Mouse (Mus musculus) kidney, postnatal 0 days (tissue): ENCODE measurements around the gene Klf3. TPM values are rescaled to one million over a fixed set of nuclear protein-coding genes. Genes with fewer than 3 reads are reported as not detected.
A peak's percentile ranks its signal among the peaks of the same experiment; 100 is the strongest.

Experiments used
- ATAC-seq: fragments of 200-750 bp; cut with Nextera tagmentation; replicated peaks from 2 replicates; pipeline ENCODE4 v1.8.0; 2017; ENCODE audit warnings: low read depth, moderate number of reproducible peaks, moderate TSS enrichment, moderate library complexity; ENCODE audit not compliant: low FRiP score
- DNase-seq: peaks from one replicate; pipeline ENCODE4 v3.0.0-alpha.2; 2016; ENCODE audit warnings: low spot score
- H3K27ac ChIP-seq: fragments of 300-500 bp; sonication (generic); 2 replicates; pipeline ENCODE4 v1.5.1; 2014; ENCODE audit warnings: mild to moderate bottlenecking
- H3K27me3 ChIP-seq: fragments of 300-500 bp; sonication (generic); 2 replicates; pipeline ENCODE4 v1.6.1; 2014; ENCODE audit warnings: low read length, mixed read lengths; ENCODE audit not compliant: insufficient read depth
- H3K36me3 ChIP-seq: fragments of 300-500 bp; sonication (generic); 2 replicates; pipeline ENCODE4 v1.6.1; 2014; ENCODE audit warnings: low read length, mixed read lengths; ENCODE audit not compliant: insufficient read depth
- H3K4me1 ChIP-seq: fragments of 300-500 bp; sonication (generic); replicated peaks from 2 replicates; pipeline ENCODE4 v1.6.1; 2014; ENCODE audit warnings: antibody characterized with exemption, low read length, mixed read lengths; ENCODE audit not compliant: insufficient read depth
- H3K4me2 ChIP-seq: fragments of 300-500 bp; sonication (generic); 2 replicates; pipeline ENCODE4 v1.6.1; 2014; ENCODE audit warnings: mild to moderate bottlenecking, low read length, moderate library complexity, mixed read lengths
- H3K4me3 ChIP-seq: fragments of 300-500 bp; sonication (generic); replicated peaks from 2 replicates; pipeline ENCODE4 v1.5.1; 2014; ENCODE audit warnings: low read depth, low read length
- H3K9ac ChIP-seq: fragments of 300-500 bp; sonication (generic); 2 replicates; pipeline ENCODE4 v1.6.1; 2014; ENCODE audit warnings: low read depth, low read length
- H3K9me3 ChIP-seq: fragments of 300-500 bp; sonication (generic); replicated peaks from 2 replicates; pipeline ENCODE4 v1.6.1; 2016; ENCODE audit warnings: low read length, inconsistent platforms, mixed read lengths
- CTCF ChIP-seq: IDR thresholded peaks from 2 replicates; pipeline ENCODE4 v1.5.1; 2016; ENCODE audit warnings: antibody characterized with exemption, low read depth, mild to moderate bottlenecking, moderate library complexity
- WGBS: fragments of 180-500 bp; shearing (Covaris S2); extraction: QIAGEN DNeasy Blood & Tissue Kit; methylation state at CpG from one replicate; pipeline ENCODE4 v1.1.7; 2014; 5-methylcytosine and 5-hydroxymethylcytosine counted together
- polyA plus RNA-seq: library from polyadenylated mRNA; unstranded; fragments of >200 nt; fragmentation: Nextera tagmentation; extraction: Ambion mirVana; gene quantifications from 2 replicates; pipeline ENCODE4 v1.2.1, GENCODE M21; 2015

The Klf3 gene
- polyA plus RNA-seq, 1 experiment from 2014 or later, result 65.6 TPM

DNA sequence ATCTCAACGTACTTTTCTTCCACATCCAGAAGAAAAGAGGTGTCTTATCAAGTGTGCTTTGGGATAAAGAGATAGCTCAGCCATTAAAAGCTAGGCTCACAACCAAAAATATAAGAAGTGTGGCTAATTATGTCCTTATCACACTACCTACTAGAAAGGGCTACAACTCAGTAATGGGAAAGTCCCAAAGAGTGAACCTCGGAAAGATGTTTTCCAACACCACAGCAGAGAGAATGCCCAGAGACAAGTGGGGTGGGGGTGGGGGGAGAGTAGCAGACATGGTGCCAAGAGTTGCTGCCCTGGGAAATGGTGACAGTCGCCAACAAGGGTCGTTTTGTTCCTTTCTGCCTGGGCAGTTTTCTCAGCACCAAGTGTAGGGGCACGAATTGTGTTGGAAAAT lies 25.0 kb upstream of the Klf3 start:
- WGBS, result 83% methylated on average over 5 of the region's 5 CpGs

DNA sequence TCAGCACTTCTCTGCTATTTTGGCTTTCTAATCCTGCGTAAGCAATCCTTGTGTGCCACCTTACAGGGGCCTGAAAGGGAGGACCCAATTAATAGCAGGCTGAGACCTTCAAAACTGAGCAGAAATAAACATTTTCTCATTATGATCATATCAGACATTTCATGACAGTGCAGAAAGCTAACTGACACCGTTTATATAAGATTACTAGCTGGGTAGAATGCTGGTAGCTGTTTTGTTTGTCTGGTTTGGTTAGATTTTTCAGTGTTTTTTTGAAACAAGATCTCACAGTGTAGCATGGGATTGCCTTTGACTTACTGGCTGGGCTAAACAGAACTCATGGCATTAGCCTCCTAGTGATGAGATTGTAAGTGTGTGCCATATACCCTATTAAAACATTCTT lies 23.9 kb upstream of the Klf3 start:
- Histone ChIP-seq H3K4me1 (no peaks in the 10 kb centered on the region), H3K4me3 (no peak overlapping the region)

More for the DNA sequence above, 25.0 kb upstream of the Klf3 start:
- H3K4me1 ChIP-seq, result no peaks in the 10 kb centered on the region
- H3K27ac ChIP-seq, result no peak overlapping the region
- DNase-seq (no peak), ATAC-seq (no peak)
- no peaks in the 10 kb centered on the region for H3K9me3 ChIP-seq
- H3K36me3 ChIP-seq, result no peaks in the 10 kb centered on the region
- H3K9ac ChIP-seq, result no peak overlapping the region
- no peak for TF ChIP-seq CTCF
- H3K4me3 ChIP-seq, result no peak overlapping the region
- no peaks in the 10 kb centered on the region for H3K27me3 ChIP-seq
- H3K4me2 ChIP-seq, result no peak overlapping the region

GRCm38 (mm10) chr5:64780778-64781177 lies 22.4 kb upstream of the Klf3 start:
- no peak overlapping the region for H3K27ac ChIP-seq
- DNase-seq (peak; percentile 7), ATAC-seq (no peak)
- no peaks in the 10 kb centered on the region for H3K27me3 ChIP-seq
- H3K36me3 ChIP-seq, result no peaks in the 10 kb centered on the region
- no peak for TF ChIP-seq CTCF
- H3K9ac ChIP-seq, result no peak overlapping the region
- no peaks in the 10 kb centered on the region for H3K4me1 ChIP-seq
- 68% methylated on average over 7 of the region's 7 CpGs for WGBS
- no peak overlapping the region for H3K4me2 ChIP-seq
- no peak overlapping the region for H3K4me3 ChIP-seq
- no peaks in the 10 kb centered on the region for H3K9me3 ChIP-seq

More for the DNA sequence above, 23.9 kb upstream of the Klf3 start:
- no peak for DNase-seq
- TF ChIP-seq CTCF, result no peak
- Histone ChIP-seq H3K9ac (no peak overlapping the region), H3K27me3 (no peaks in the 10 kb centered on the region), H3K27ac (no peak overlapping the region), H3K4me2 (no peak overlapping the region), H3K36me3 (no peaks in the 10 kb centered on the region), H3K9me3 (no peaks in the 10 kb centered on the region)
- WGBS, result 83% methylated on average over 2 of the region's 2 CpGs
- no peak for ATAC-seq

DNA sequence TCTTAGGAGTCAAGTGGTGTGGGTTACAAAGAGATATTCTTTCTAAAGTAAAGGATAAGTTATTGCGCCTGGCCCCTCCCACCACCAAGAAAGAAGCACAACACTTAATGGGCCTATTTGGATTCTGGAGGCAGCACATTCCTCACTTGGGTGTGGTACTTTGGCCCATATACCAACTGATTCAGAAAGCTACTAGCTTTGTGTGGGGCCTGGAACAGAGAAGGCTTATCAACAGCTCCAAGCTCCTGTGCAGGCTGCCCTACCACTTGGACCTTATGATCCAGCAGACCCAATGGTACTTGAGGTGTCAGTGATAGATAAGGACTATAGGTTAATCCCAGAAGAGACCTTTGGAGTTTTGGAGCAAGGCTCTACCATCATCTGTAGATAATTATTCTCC lies 15.0 kb upstream of the Klf3 start:
- WGBS, result 100% methylated on average over 1 of the region's 1 CpGs
- no peak for ATAC-seq
- Histone ChIP-seq H3K4me3 (no peak overlapping the region), H3K9me3 (no peaks in the 10 kb centered on the region), H3K4me1 (no peaks in the 10 kb centered on the region), H3K9ac (no peak overlapping the region), H3K27ac (no peak overlapping the region), H3K4me2 (no peak overlapping the region), H3K36me3 (no peaks in the 10 kb centered on the region), H3K27me3 (no peaks in the 10 kb centered on the region)
- TF ChIP-seq CTCF, result no peak
- DNase-seq, result no peak

DNA sequence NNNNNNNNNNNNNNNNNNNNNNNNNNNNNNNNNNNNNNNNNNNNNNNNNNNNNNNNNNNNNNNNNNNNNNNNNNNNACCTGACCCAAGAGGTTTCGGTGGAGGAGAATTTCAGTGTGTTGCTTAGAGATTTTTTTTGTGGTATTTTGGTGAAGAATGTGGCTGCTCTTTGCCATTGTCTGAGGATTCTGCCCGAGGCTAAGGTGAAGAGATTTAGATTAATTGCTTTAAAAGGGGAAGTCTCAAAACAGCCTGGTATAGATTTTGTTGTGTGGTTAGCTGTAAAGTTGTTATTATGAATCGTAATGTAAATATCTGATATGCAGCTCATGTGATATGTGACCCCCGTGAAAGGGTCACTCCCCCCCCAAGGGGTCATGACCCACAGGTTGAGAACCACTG lies 5.0 kb upstream of the Klf3 start:
- H3K27ac ChIP-seq, result no peak overlapping the region
- H3K9ac ChIP-seq, result no peak overlapping the region
- no peaks in the 10 kb centered on the region for H3K36me3 ChIP-seq
- no peaks in the 10 kb centered on the region for H3K27me3 ChIP-seq
- no peaks in the 10 kb centered on the region for H3K4me1 ChIP-seq
- H3K4me2 ChIP-seq, result no peak overlapping the region
- no peak for DNase-seq
- WGBS, result 74% methylated on average over 4 of the region's 4 CpGs
- TF ChIP-seq CTCF, result no peak
- H3K9me3 ChIP-seq, result no peaks in the 10 kb centered on the region; the same call in 1 of the 2 replicates
- no peak for ATAC-seq
- no peak overlapping the region for H3K4me3 ChIP-seq

DNA sequence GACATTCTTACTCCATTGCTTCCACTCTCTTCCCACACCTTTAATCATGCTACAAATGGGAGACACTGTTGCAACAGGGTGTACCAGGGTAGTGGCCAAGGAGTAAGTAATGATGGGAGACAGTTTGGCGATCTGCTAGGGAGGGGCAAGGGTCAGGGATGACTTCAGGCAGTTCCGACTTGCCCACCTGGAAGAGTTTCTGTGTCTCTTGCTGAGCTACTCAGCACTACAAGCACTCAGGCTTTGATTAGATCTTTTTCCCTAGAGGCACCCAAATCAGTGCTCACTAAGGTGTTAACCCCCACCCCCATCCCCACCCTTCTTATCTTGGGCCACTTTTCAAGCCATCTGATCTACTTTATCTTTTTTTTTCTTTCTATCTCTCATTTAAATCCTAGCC lies 1.6 kb upstream of the Klf3 start:
- Histone ChIP-seq H3K9me3 (no peaks in the 10 kb centered on the region; the same call in 1 of the 2 replicates), H3K4me1 (peaks cover 4% of the 10 kb centered on the region; the same call in 1 of the 2 replicates), H3K4me2 (no peak overlapping the region), H3K9ac (no peak overlapping the region), H3K4me3 (no peak overlapping the region), H3K27me3 (no peaks in the 10 kb centered on the region), H3K36me3 (no peaks in the 10 kb centered on the region), H3K27ac (no peak overlapping the region)
- DNase-seq (no peak), ATAC-seq (no peak)
- no peak for TF ChIP-seq CTCF
- WGBS, result 80% methylated on average over 2 of the region's 2 CpGs

DNA sequence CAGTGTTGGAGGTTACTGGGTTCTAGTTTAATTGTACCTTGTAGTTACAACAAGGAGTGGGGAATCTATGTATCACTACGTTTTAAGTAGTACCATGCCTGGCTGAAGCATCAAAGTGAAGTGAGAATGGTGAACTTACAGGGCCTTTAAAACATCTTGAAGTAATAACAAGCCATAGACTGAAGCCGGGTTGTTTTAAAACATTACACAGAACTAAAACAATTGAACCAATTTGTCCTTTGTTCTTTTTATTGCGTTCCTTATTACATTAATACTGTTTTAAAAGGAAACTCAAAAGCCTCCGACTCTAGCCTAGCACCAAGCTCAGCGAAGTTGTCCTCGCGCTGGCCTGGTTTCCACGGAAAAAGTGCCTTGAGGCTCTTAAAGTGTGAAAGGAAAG lies 1.0 kb upstream of the Klf3 start:
- peak overlapping the region; percentile 99 for H3K9ac ChIP-seq
- no peaks in the 10 kb centered on the region for H3K27me3 ChIP-seq
- WGBS, result 12% methylated on average over 8 of the region's 8 CpGs
- ATAC-seq (no peak), DNase-seq (no peak)
- H3K4me1 ChIP-seq, result peaks cover 6% of the 10 kb centered on the region; the same call in 1 of the 2 replicates
- H3K27ac ChIP-seq, result peak overlapping the region; percentile 100
- H3K4me2 ChIP-seq, result peak overlapping the region; percentile 67
- H3K36me3 ChIP-seq, result no peaks in the 10 kb centered on the region
- no peak for TF ChIP-seq CTCF
- peak overlapping the region; percentile 96 for H3K4me3 ChIP-seq
- no peaks in the 10 kb centered on the region; the same call in 1 of the 2 replicates for H3K9me3 ChIP-seq
